Mouse (Mus musculus) retina, postnatal 7 days (tissue): ENCODE measurements at regions not wholly inside any gene's neighbourhood (a gene's known extent, or its start where the extent isn't known, plus 50 kb on each side); places are given as distances from the start of the nearest gene placed in this dataset.
"Not testable (repeated sequence)": the region's sequence is repeated elsewhere in the genome, so short reads cannot be mapped to it uniquely, and the experiment has no call there.

Experiments
- DNase-seq: peaks from one replicate; pipeline ENCODE4 v3.0.0-alpha.2; 2012; ENCODE audit warnings: low read depth, low spot score

DNA sequence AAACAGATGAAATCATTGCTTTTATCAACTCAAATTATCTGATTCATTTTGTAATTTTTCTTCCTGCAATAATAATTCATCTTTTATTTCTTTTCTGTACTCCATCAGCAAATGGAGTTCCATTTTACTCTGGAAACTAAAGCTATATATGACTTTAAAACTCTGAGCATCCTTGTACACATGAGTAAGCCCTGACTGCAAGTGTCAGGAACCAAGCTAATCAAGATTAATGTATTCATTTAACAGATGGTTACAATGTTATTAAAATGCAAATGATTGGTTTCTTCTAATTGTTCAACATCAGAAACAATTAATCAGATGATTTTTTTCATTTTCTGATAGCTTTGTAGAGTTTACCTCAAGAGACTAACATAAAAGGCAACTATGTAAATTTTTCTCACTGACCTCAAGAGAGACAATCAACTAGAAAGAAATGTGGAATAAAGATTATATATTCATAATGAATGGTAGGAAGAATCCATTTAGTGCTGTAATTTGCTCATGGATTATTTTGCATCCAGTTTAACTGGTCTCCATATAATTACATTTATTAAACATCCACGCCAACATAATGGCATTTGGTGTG is 1064.5 kb downstream of the Basp1 start:
- DNase-seq, result no peak

GRCm38 (mm10) chr15:24335876-24336275 is 1077.7 kb downstream of the Basp1 start:
- not testable (repeated sequence) for DNase-seq

DNA sequence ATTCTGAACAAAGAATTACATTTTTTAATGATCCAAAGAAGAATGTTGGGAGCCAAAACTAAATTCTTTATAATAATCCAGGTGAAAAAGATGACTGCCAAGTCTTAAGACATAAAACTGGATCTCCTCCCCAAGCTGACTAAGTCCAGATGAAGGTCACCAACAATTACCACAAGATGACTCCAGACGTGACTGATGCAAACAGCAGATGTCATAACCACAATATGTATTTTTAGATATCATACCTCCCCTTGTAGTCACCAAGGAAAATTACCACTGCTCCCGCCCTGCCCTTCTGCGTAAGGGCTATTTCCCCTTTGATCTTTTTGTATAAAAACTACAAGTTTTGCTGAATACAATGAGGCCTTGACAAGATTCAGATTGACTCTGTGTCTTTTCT is 1110.4 kb downstream of the Basp1 start:
- not testable (repeated sequence) for DNase-seq

DNA sequence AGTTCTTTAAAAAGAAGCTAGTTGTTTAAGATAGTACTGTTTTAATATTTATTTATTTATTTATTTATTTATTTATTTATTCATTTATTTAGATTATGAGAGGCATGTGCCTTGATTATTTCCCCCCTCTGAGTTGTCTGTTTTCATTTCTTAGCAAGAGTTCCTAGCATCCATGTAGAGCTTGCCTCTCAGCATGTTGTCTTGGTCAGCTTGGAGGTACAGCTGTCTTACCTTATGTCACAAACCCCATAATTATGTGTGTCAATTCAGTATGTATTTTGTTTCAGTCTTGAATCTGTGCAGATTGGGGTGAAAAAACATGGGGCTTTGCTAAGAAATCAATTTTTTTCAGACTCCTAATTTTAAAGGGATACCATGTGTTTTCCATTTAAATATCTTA is 1116.3 kb downstream of the Basp1 start:
- DNase-seq, result no peak

GRCm38 (mm10) chr15:24296798-24297197 is 1116.8 kb downstream of the Basp1 start:
- no peak for DNase-seq

DNA sequence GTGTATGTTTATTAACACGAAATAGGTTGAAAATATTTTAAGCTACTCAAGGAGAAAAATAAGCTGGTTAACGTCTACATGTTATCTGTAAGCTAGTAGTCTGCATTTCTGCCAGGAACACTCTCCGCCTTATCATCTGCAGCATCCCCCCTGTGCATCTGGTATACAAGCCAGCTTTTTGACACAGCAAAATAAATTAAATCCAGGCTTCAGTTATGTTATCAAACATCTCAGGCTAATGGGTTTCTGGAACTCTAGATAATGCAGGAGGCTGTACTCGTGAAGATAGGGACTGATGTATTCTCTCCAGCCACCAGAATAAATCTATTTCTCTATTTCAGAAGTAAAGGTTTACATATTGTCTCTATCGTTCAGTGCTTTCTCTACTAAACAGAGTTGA is 1138.5 kb downstream of the Basp1 start:
- no peak for DNase-seq

- no peak for DNase-seq
These were observed 1146.2 kb downstream of the Basp1 start for GRCm38 (mm10) chr15:24267360-24267759.
